Mouse (Mus musculus) embryonic stem cell, embryonic (primary cell): ENCODE measurements around the gene Cfap100.

Experiments used
- CTCF ChIA-PET, 4 experiments: fragments of 300-600 bp in 2 of 4; fragments of 350-600 bp in 2 of 4; sonication (Branson Sonifier 250); formaldehyde crosslinking; loops; one replicate each; lab custom pipeline; 2022; ENCODE audit warnings: inconsistent platforms in 2 of 4; lab: Charles Lee
- POLR2A ChIA-PET, 4 experiments: fragments of 300-600 bp in 2 of 4; fragments of 350-600 bp in 2 of 4; sonication (Branson Sonifier 250); formaldehyde crosslinking; loops; one replicate each; lab custom pipeline; 2022; ENCODE audit warnings: antibody characterized with exemption in 4 of 4, inconsistent platforms in 1 of 4; lab: Charles Lee

Cfap100 gene

GRCm38 (mm10) chr6:90369725-90370553, 58.7 kb downstream of the Cfap100 start:
- CTCF ChIA-PET = interaction anchor here (0.6 to 2.3 kb wide), 12 partner anchors 14 to 691 kb away, joined by 3 to 10 read pairs (median 3); partner anchors contain the start of gene Cfap100 (in 1 of the 4)
- POLR2A ChIA-PET = interaction anchor here (0.6 to 10.3 kb wide), 53 partner anchors 8 to 726 kb away, joined by 3 to 82 read pairs (median 4); partner anchors contain the start of genes Txnrd3 (in 2 of the 4), Chst13 (in 1 of the 4), Iqsec1 (in 1 of the 4) and Slc41a3 (in 1 of the 4)

GRCm38 (mm10) chr6:90368976-90369724, 59.4 kb downstream of the Cfap100 start, which contains the start of gene Zxdc:
TSS of gene Zxdc (plus strand) at chr6:90369492.
- POLR2A ChIA-PET = interaction anchor here in 3 of 4 experiments (0.6 to 10.3 kb wide), 43 partner anchors 9 to 725 kb away, joined by 3 to 82 read pairs (median 5); partner anchors contain the start of genes Txnrd3 (in 2 of the 3), Chst13 (in 1 of the 3), Iqsec1 (in 1 of the 3) and Slc41a3 (in 1 of the 3)
- CTCF ChIA-PET = interaction anchor here in 3 of 4 experiments (0.6 to 1.8 kb wide), 8 partner anchors 42 to 169 kb away, joined by 3 to 10 read pairs (median 4); partner anchors contain the start of gene Cfap100 (in 1 of the 3)

- POLR2A ChIA-PET = interaction anchor here in 2 of 4 experiments (1.2 to 3.6 kb wide), 3 partner anchors 9 to 150 kb away, joined by 3 to 14 read pairs (median 4); no protein-coding TSS in a partner anchor
- CTCF ChIA-PET = no interaction called here
These were observed 65.3 kb downstream of the Cfap100 start for GRCm38 (mm10) chr6:90363301-90363700.

GRCm38 (mm10) chr6:90360922-90361614, 67.5 kb downstream of the Cfap100 start:
- ChIA-PET CTCF (interaction anchor here in 1 of 4 experiments (0.6 to 1.2 kb wide), 2 partner anchors 33 kb away, joined by 4 to 7 read pairs; no protein-coding TSS in a partner anchor), POLR2A (interaction anchor here (0.7 to 3.6 kb wide), 12 partner anchors 8 to 1732 kb away, joined by 3 to 16 read pairs (median 4); partner anchors contain the start of genes Zxdc (in 2 of the 4) and Txnrd3 (in 1 of the 4))

GRCm38 (mm10) chr6:90360024-90360781, 68.4 kb downstream of the Cfap100 start:
- CTCF ChIA-PET = interaction anchor here in 3 of 4 experiments (0.6 to 1.2 kb wide), 4 partner anchors 8 to 559 kb away, joined by 3 to 4 read pairs (median 3); no protein-coding TSS in a partner anchor
- POLR2A ChIA-PET = interaction anchor here (0.7 to 3.6 kb wide), 12 partner anchors 9 to 1732 kb away, joined by 3 to 16 read pairs (median 4); partner anchors contain the start of genes Zxdc (in 2 of the 4) and Txnrd3 (in 1 of the 4)

- CTCF ChIA-PET = interaction anchor here in 2 of 4 experiments (0.6 to 1.2 kb wide), 3 partner anchors 9 to 63 kb away, joined by 3 to 4 read pairs (median 3); no protein-coding TSS in a partner anchor
These were observed 69.2 kb downstream of the Cfap100 start for GRCm38 (mm10) chr6:90359445-90359844.

GRCm38 (mm10) chr6:90358142-90358541, 70.5 kb downstream of the Cfap100 start:
- CTCF ChIA-PET = no interaction called here
- POLR2A ChIA-PET = interaction anchor here in 3 of 4 experiments (0.6 to 1.3 kb wide), 4 partner anchors 11 to 13 kb away, joined by 3 to 4 read pairs (median 4); partner anchors contain the start of gene Zxdc (in 1 of the 3)

More at GRCm38 (mm10) chr6:90359445-90359844, 69.2 kb downstream of the Cfap100 start:
- POLR2A ChIA-PET = interaction anchor here in 2 of 4 experiments (1.5 to 2.6 kb wide), 2 partner anchors 10 kb away, joined by 8 to 16 read pairs; partner anchors contain the start of gene Zxdc (in 2 of the 2)
